Mouse (Mus musculus) heart, postnatal 0 days (tissue): Measurements from ENCODE around the gene Dyrk1a. TPM values are rescaled to one million over a fixed set of nuclear protein-coding genes. Genes with fewer than 3 reads are reported as not detected.

Source experiments
- ATAC-seq: fragments of 200-750 bp; cut with Nextera tagmentation; 2 replicates; pipeline ENCODE4 v1.8.0; 2017; ENCODE audit warnings: low read depth, moderate number of reproducible peaks, moderate library complexity; ENCODE audit not compliant: insufficient read depth
- DNase-seq: peaks from one replicate; pipeline ENCODE4 v3.0.0-alpha.2; 2016; ENCODE audit warnings: low spot score
- H3K27ac ChIP-seq: fragments of 300-500 bp; sonication (generic); 2 replicates; pipeline ENCODE4 v1.5.1; 2014; ENCODE audit warnings: low read depth, mild to moderate bottlenecking
- H3K27me3 ChIP-seq: fragments of 300-500 bp; sonication (generic); 2 replicates; pipeline ENCODE4 v1.6.1; 2014; ENCODE audit warnings: low read length, mixed read lengths; ENCODE audit not compliant: control insufficient read depth, insufficient read depth
- H3K36me3 ChIP-seq: fragments of 300-500 bp; sonication (generic); replicated peaks from 2 replicates; pipeline ENCODE4 v1.6.1; 2014; ENCODE audit warnings: low read length, mixed read lengths; ENCODE audit not compliant: control insufficient read depth, insufficient read depth
- H3K4me1 ChIP-seq: fragments of 300-500 bp; sonication (generic); 2 replicates; pipeline ENCODE4 v1.6.1; 2014; ENCODE audit warnings: antibody characterized with exemption; ENCODE audit not compliant: control insufficient read depth, insufficient read depth
- H3K4me2 ChIP-seq: fragments of 300-500 bp; sonication (generic); 2 replicates; pipeline ENCODE4 v1.6.1; 2014; ENCODE audit warnings: low read depth, mild to moderate bottlenecking, low read length, moderate library complexity
- H3K4me3 ChIP-seq: fragments of 300-500 bp; sonication (generic); 2 replicates; pipeline ENCODE4 v1.5.1; 2014; ENCODE audit warnings: low read depth, low read length
- H3K9ac ChIP-seq: fragments of 300-500 bp; sonication (generic); replicated peaks from 2 replicates; pipeline ENCODE4 v1.6.1; 2014; ENCODE audit warnings: low read depth, low read length, mixed read lengths
- H3K9me3 ChIP-seq: fragments of 300-500 bp; sonication (generic); replicated peaks from 2 replicates; pipeline ENCODE4 v1.6.1; 2016; ENCODE audit warnings: low read length; ENCODE audit not compliant: control insufficient read depth
- CTCF ChIP-seq: IDR thresholded peaks from 2 replicates; pipeline ENCODE4 v1.5.1; 2016; ENCODE audit warnings: antibody characterized with exemption, control low read depth, low read depth
- EP300 ChIP-seq: IDR thresholded peaks from 2 replicates; pipeline ENCODE4 v1.6.1; 2016; ENCODE audit warnings: antibody characterized with exemption, low read depth
- WGBS: fragments of 180-500 bp; shearing (Covaris S2); extraction: QIAGEN DNeasy Blood & Tissue Kit; methylation state at CpG from one replicate; pipeline ENCODE4 v1.1.7; 2014; 5-methylcytosine and 5-hydroxymethylcytosine counted together
- polyA plus RNA-seq: library from polyadenylated mRNA; unstranded; fragments of >200 nt; fragmentation: Nextera tagmentation; extraction: Ambion mirVana; gene quantifications from 2 replicates; pipeline ENCODE4 v1.2.1, GENCODE M21; 2015
- total RNA-seq: library from RNA; depleted of rRNA; stranded (reverse); fragments of >200 nt; gene quantifications from 2 replicates; pipeline ENCODE4 v1.2.3, GENCODE M21; 2014; ENCODE audit warnings: low replicate concordance

Gene Dyrk1a
- total and polyA plus RNA-seq, 2 experiments from 2014 or later = 7.7 to 55.2 TPM

DNA sequence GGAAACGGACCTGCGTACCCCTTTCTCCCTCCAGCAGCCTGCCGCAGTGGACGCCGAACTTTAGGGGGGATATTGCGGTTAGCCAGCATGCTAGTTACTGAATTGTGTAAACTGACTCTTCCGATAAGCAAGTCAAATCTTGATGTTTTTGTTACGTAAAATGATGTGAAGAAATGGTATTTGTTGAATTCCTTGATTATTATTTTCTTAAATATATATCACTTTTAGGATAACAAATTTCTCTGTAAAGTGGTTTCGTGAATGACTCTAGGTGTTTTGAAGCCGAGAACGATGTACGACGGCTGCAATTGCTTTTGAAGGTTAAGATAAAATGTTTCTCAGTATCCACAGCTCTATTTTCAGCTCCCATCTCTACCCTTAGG is 42.7 kb upstream of the Dyrk1a start:
- no peak; the same call in 1 of the 2 replicates for TF ChIP-seq EP300
- no peak for TF ChIP-seq CTCF
- under 1% methylated on average over 13 of the region's 13 CpGs for WGBS

DNA sequence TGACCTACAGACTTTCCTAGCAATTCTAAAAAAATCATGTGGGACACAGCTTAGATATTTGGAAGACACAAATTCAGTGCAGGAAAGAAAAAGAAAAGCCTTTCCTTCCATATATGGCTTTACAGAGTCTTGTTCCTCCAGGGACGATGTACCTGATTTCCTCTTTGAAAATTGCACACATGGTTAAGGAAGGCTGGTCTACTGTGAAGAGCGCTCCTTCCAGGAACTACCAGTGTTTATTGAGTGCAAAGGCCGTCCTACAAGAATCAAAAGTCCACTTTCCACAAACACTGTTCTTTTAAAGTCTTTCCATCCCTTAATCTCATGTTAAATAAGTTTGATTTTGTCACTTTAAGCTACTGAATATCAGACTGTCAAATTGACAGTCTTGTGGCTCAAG is 42.3 kb upstream of the Dyrk1a start:
- DNase-seq = no peak
- peaks cover 24% of the 10 kb centered on the region for H3K4me1 ChIP-seq
- WGBS = 47% methylated on average over 3 of the region's 3 CpGs
- TF ChIP-seq EP300 = no peak
- no peak for TF ChIP-seq CTCF
- H3K27ac ChIP-seq = peak overlapping the region; percentile 97
- H3K4me2 ChIP-seq = peak overlapping the region; percentile 65
- H3K27me3 ChIP-seq = no peaks in the 10 kb centered on the region
- no peaks in the 10 kb centered on the region for H3K9me3 ChIP-seq
- no peak for ATAC-seq
- no peaks in the 10 kb centered on the region for H3K36me3 ChIP-seq
- peak overlapping the region; percentile 83 for H3K4me3 ChIP-seq
- peak overlapping the region; percentile 79 for H3K9ac ChIP-seq

More for the DNA sequence above, 42.7 kb upstream of the Dyrk1a start:
- H3K4me3 ChIP-seq = peak overlapping the region; percentile 83
- peak overlapping the region; percentile 97 for H3K27ac ChIP-seq
- H3K27me3 ChIP-seq = no peaks in the 10 kb centered on the region
- H3K4me2 ChIP-seq = peak overlapping the region; percentile 65
- H3K36me3 ChIP-seq = no peaks in the 10 kb centered on the region
- DNase-seq (peak; percentile 44), ATAC-seq (no peak)
- no peaks in the 10 kb centered on the region for H3K9me3 ChIP-seq
- peak overlapping the region; percentile 79 for H3K9ac ChIP-seq
- H3K4me1 ChIP-seq = peaks cover 27% of the 10 kb centered on the region

DNA sequence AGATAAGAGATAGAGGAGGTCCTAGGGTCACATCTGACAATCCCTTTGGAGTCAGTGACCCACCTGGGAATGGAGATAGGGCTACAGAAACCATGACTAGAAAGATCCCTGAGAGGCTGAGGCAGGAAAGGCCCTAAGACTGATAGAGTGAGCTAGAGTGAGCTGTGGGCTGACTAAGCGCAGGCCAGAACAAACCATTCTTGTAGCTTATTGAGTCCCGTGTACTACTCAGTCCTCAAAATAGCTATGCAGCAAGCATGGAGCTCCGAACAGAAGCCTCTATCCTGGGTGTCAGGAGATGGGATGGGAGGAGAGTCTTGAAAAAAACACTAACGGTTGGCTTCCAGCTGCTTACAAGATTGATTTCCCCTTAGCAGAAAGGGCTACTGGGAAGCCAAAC is 38.5 kb upstream of the Dyrk1a start:
- 75% methylated on average over 4 of the region's 4 CpGs for WGBS
- Histone ChIP-seq H3K9me3 (no peaks in the 10 kb centered on the region), H3K27me3 (no peaks in the 10 kb centered on the region), H3K36me3 (no peaks in the 10 kb centered on the region), H3K9ac (no peak overlapping the region), H3K4me1 (peaks cover 11% of the 10 kb centered on the region; the same call in 1 of the 2 replicates), H3K27ac (no peak overlapping the region), H3K4me3 (no peak overlapping the region), H3K4me2 (no peak overlapping the region)
- no peak for TF ChIP-seq CTCF
- TF ChIP-seq EP300 = no peak
- DNase-seq = no peak
- no peak for ATAC-seq

DNA sequence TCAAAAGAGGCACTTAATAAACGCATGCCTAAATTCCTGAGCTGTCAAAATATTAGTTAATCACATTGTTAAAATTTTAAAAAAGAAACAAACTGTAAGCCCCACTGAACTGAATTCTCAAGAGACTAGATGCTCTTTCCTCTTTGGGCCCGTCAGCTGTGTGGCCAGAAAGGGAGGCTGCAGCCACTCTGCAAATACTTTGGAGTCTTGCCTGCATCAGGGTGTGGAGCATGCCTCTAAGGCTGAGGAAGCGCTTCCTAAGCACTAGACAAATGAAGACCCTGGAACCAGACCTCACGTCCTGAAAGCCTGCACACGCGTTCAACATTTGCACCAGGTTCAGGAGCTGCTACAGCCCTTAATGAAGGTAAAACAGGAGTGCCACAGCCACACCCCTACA is 36.1 kb upstream of the Dyrk1a start:
- no peak overlapping the region for H3K27ac ChIP-seq
- H3K9ac ChIP-seq = no peak overlapping the region
- H3K27me3 ChIP-seq = no peaks in the 10 kb centered on the region
- H3K36me3 ChIP-seq = no peaks in the 10 kb centered on the region
- H3K9me3 ChIP-seq = no peaks in the 10 kb centered on the region
- peaks cover 16% of the 10 kb centered on the region for H3K4me1 ChIP-seq
- TF ChIP-seq EP300 = no peak
- no peak for TF ChIP-seq CTCF
- no peak overlapping the region for H3K4me3 ChIP-seq
- no peak for ATAC-seq
- no peak overlapping the region for H3K4me2 ChIP-seq
- 62% methylated on average over 6 of the region's 6 CpGs for WGBS
- no peak for DNase-seq

DNA sequence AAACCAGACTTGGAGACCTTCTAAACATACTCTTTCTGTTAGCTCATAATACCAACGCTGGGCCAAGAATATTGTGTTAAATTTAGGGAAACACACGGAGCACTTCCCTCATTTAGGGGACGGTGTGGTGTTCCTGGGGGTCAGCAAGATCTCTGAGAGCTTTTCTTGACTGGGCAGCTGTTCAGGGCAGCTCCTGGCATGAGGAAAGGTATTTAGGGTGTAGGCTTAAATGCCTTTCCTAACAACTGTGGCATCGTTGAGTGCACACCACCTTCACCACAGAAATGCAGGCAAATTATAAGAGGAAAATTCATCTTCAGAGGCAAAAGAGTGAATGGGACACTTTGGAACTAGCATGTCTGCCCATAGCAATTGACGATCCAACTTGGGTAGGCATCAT is 34.1 kb upstream of the Dyrk1a start:
- no peak overlapping the region for H3K4me2 ChIP-seq
- H3K4me1 ChIP-seq = peaks cover 16% of the 10 kb centered on the region
- no peak overlapping the region for H3K9ac ChIP-seq
- H3K27me3 ChIP-seq = no peaks in the 10 kb centered on the region
- 83% methylated on average over 5 of the region's 5 CpGs for WGBS
- H3K4me3 ChIP-seq = no peak overlapping the region
- H3K9me3 ChIP-seq = no peaks in the 10 kb centered on the region
- no peak for DNase-seq
- TF ChIP-seq CTCF (no peak), EP300 (no peak)
- H3K27ac ChIP-seq = no peak overlapping the region
- no peak for ATAC-seq
- H3K36me3 ChIP-seq = no peaks in the 10 kb centered on the region
